Mouse (Mus musculus): ENCODE results near the gene Tpt1. TPM values are rescaled to one million over a fixed set of nuclear protein-coding genes. Genes with fewer than 3 reads are reported as not detected.

The Tpt1 gene
- polyA plus RNA-seq (2015; fragmentation: Nextera tagmentation; extraction: Ambion mirVana) = 1,191 and 1,202 TPM in 2 replicates

GRCm38 (mm10) chr14:75844867-75845697, at the start of gene Tpt1:
TSS of gene Tpt1 (plus strand) at chr14:75845093.

Other genes with a start within 250 kb of the Tpt1 start
- not detected in 2 replicates for gene Erich6b, start 202.8 kb upstream of the Tpt1 start, polyA plus RNA-seq (2015; fragmentation: Nextera tagmentation; extraction: Ambion mirVana)
- gene Cog3, start 90.6 kb upstream of the Tpt1 start, polyA plus RNA-seq (2015; fragmentation: Nextera tagmentation; extraction: Ambion mirVana) = 9.5 and 11.5 TPM in 2 replicates
- 4.6 and 5.6 TPM in 2 replicates for gene Slc25a30, start 58.1 kb upstream of the Tpt1 start, polyA plus RNA-seq (2015; fragmentation: Nextera tagmentation; extraction: Ambion mirVana)
- 0.51 and 0.59 TPM in 2 replicates for gene Kctd4, start 109.9 kb downstream of the Tpt1 start, polyA plus RNA-seq (2015; fragmentation: Nextera tagmentation; extraction: Ambion mirVana)
- 30.6 and 30.9 TPM in 2 replicates for gene Gtf2f2, start 165.8 kb downstream of the Tpt1 start, polyA plus RNA-seq (2015; fragmentation: Nextera tagmentation; extraction: Ambion mirVana)

Data from spleen, postnatal 0 days (tissue).